Mouse (Mus musculus): Measurements from ENCODE around the gene Gga3. TPM values are rescaled to one million over a fixed set of nuclear protein-coding genes. Genes with fewer than 3 reads are reported as not detected.
"Not testable (repeated sequence)": the region's sequence is repeated elsewhere in the genome, so short reads cannot be mapped to it uniquely, and the experiment has no call there.

Gene Gga3
- polyA plus RNA-seq (2016; fragmentation: Nextera tagmentation; extraction: Ambion mirVana), result 35.1 and 37.6 TPM in 2 replicates

DNA sequence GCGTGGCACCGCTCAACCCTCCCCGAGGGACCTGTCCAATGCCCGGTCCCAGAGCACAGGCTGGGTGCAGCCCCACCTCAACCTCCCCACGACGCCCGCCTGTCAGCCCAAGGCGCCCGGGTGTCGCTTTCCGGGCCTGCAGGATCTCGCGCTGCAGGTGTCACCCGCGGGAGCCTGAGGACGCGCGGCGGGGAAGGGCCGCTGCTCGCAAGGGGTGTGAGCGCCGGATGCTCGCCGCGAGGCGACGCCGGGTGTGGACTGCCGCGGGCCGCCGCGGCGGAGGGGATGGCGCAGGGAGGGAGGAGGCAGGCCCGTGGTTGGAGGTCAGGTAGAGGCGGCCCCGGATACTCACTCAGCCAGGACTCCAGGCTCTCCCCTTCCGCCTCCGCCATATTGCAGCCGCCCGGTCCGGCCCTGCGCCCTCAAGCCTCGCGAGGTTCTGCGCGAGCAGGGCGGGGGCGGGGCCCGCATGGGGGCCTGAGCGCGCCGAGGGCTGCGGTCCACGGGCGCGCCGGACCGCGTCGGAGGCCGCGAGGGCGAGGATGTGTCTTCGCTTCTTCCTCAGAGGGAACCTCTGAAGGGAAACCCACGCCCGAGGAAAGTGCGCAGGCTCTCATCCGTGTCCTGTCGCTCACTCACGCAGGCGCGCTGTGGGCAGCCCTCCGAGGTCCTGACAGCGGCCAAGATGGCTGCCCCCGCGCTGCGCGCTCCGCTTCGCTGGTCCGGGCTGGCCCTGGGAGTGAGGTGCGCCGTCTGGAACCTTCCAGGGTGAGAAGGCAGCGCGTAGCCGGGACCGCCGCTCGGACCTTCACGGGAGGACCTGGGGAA is at the start of gene Gga3, which contains the start of gene Mrps7:
Gga3 (minus strand) TSS at position 576 of the 828 bp plus-strand sequence.
Mrps7 (plus strand) TSS at position 450 of the 828 bp plus-strand sequence.
- Histone ChIP-seq H3K4me3 (peak within 1 kb of the TSS; percentile 80), H3K27me3 (ENCODE audit: insufficient read depth, poor library complexity, severe bottlenecking) (no peaks in the 10 kb centered on the region), H3K4me1 (replicated peaks) (peaks cover 40% of the 10 kb centered on the region), H3K27ac (peak within 1 kb of the TSS; percentile 99), H3K36me3 (peaks cover 69% of the 10 kb centered on the region), H3K9me3 (no peaks in the 10 kb centered on the region)
- under 1% methylated on average over 93 of the region's 93 CpGs for WGBS
- DNase-seq (ENCODE audit: low spot score), result peak; percentile 89

DNA sequence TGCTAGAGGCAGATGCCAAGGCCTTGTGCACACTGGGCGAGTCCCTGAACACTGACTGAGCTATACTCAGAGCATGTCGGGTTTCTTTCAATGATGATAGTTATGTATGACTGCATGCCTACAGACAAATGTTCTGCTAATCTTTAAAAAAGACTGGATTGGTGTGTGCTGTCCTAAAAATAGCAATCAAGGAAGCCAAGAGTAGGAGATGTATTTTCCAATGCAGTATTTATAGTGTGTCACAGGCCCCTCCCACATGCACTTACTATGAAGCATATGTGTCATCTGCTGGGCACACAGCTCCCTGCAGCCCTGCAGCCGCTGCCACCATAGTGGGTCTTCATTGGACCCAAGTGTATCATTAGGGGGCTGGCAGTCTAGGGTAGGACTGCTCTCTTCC is 49.3 kb upstream of the Gga3 start:
- Histone ChIP-seq H3K9me3 (no peaks in the 10 kb centered on the region), H3K27me3 (ENCODE audit: insufficient read depth, poor library complexity, severe bottlenecking) (no peaks in the 10 kb centered on the region), H3K4me1 (replicated peaks) (peaks cover 5% of the 10 kb centered on the region; the same call in 1 of the 2 replicates), H3K36me3 (peaks cover 68% of the 10 kb centered on the region), H3K4me3 (no peak overlapping the region), H3K27ac (no peak overlapping the region)
- no peak for DNase-seq (ENCODE audit: low spot score)
- WGBS, result 94% methylated on average over 3 of the region's 3 CpGs

- H3K4me3 ChIP-seq, result no peak overlapping the region
- no peaks in the 10 kb centered on the region for H3K9me3 ChIP-seq
- 96% methylated on average over 3 of the region's 3 CpGs for WGBS
- H3K4me1 ChIP-seq (replicated peaks), result peaks cover 5% of the 10 kb centered on the region; the same call in 1 of the 2 replicates
- H3K27ac ChIP-seq, result no peak overlapping the region
- H3K36me3 ChIP-seq, result peaks cover 81% of the 10 kb centered on the region
- no peak for DNase-seq (ENCODE audit: low spot score)
- no peaks in the 10 kb centered on the region for H3K27me3 ChIP-seq (ENCODE audit: insufficient read depth, poor library complexity, severe bottlenecking)
Measured at GRCm38 (mm10) chr11:115651680-115652079, 47.8 kb upstream of the Gga3 start.

DNA sequence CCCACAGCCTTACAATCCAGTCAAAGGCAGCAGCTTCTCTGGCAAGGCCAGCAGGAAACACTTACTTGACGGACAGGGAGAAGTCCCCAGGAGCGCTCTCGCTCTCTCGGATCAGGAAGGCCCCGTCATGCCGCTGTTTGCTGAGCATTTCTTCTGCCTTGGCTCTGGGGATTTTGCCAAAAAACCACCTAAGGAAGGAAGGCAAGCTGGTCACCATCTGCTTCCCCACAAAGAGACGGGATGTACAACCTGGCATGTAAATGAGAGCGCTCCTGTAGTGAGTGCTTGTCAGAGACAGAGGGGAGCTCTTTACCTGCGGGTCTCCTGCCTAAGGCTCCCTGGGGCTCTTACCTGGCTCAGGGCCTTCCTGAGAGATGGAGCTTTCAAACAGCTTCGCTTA is 45.9 kb upstream of the Gga3 start:
- Histone ChIP-seq H3K9me3 (no peaks in the 10 kb centered on the region), H3K4me1 (replicated peaks) (peaks cover 5% of the 10 kb centered on the region; the same call in 1 of the 2 replicates), H3K27me3 (ENCODE audit: insufficient read depth, poor library complexity, severe bottlenecking) (no peaks in the 10 kb centered on the region), H3K27ac (no peak overlapping the region), H3K4me3 (no peak overlapping the region), H3K36me3 (peaks cover 90% of the 10 kb centered on the region)
- WGBS, result 65% methylated on average over 10 of the region's 10 CpGs
- DNase-seq (ENCODE audit: low spot score), result no peak

DNA sequence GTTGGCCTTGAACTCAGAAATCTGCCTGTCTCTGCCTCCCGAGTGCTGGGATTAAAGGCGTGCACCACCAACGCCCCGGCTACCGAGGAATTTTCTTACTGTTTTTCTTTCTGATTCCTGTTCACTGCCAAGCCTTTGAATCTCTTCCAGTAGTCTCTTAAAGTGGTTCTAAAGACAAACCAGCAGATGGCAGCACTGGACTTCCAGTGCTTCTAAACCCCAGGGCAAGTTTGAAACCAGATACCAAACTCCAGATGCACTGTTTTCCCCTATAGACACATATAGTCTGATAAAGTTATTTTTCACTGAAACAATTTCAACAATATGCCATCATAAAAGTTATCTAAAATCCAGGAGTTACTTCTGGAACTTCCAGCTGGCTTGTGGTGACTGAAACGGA is 43.6 kb upstream of the Gga3 start:
- Histone ChIP-seq H3K9me3 (no peaks in the 10 kb centered on the region), H3K4me3 (no peak overlapping the region), H3K4me1 (replicated peaks) (peaks cover 5% of the 10 kb centered on the region; the same call in 1 of the 2 replicates), H3K36me3 (peaks cover 88% of the 10 kb centered on the region), H3K27me3 (ENCODE audit: insufficient read depth, poor library complexity, severe bottlenecking) (no peaks in the 10 kb centered on the region), H3K27ac (no peak overlapping the region)
- WGBS, result 70% methylated on average over 6 of the region's 6 CpGs
- DNase-seq (ENCODE audit: low spot score), result no peak

DNA sequence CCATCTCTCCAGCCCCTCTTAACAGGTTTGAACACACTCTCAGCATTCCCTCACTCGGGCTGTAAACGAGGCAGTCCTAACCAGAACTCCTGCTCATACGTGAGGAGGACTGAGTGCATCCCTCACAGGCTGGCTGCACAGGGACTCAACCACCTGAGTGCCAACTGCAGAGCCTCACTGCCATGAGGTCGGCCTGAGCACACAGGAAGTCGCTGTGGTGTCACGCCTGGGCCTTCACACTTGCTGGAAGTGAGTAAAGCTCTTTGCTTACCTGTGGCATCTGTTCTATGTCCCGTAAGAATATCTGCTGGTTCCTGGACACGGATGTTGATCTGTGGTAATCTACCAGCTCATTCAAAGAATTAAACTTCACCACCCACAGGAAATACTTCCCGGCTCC is 42.6 kb upstream of the Gga3 start:
- WGBS, result 93% methylated on average over 9 of the region's 9 CpGs
- Histone ChIP-seq H3K4me3 (no peak overlapping the region), H3K9me3 (no peaks in the 10 kb centered on the region), H3K36me3 (peaks cover 82% of the 10 kb centered on the region), H3K27me3 (ENCODE audit: insufficient read depth, poor library complexity, severe bottlenecking) (no peaks in the 10 kb centered on the region), H3K27ac (no peak overlapping the region), H3K4me1 (replicated peaks) (peaks cover 9% of the 10 kb centered on the region)
- DNase-seq (ENCODE audit: low spot score), result no peak

DNA sequence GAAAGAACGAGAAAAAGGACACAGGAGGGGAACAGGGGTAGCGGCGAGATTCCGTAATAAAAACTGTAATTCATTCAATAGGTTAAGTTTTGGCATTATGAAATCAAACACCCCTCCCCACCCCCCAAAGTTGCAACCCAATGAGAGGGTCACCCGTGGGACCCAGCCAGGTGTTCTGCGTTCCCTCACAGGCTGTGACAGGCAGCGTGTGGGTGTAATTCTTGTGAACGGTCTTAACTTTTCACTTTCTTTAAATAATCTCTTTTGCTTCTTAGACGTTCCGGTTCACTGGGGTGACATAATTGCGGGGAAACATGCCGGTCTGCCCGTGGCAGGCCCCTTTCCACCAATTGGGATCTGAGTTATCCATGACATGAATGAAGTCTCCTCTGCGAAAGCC is 41.6 kb upstream of the Gga3 start:
- WGBS, result 97% methylated on average over 14 of the region's 14 CpGs
- not testable (repeated sequence) for H3K4me3 ChIP-seq; H3K9me3 ChIP-seq; H3K27me3 ChIP-seq (ENCODE audit: insufficient read depth, poor library complexity, severe bottlenecking); DNase-seq (ENCODE audit: low spot score); H3K27ac ChIP-seq
- Histone ChIP-seq H3K4me1 (replicated peaks) (peaks cover 16% of the 10 kb centered on the region), H3K36me3 (peaks cover 73% of the 10 kb centered on the region)

DNA sequence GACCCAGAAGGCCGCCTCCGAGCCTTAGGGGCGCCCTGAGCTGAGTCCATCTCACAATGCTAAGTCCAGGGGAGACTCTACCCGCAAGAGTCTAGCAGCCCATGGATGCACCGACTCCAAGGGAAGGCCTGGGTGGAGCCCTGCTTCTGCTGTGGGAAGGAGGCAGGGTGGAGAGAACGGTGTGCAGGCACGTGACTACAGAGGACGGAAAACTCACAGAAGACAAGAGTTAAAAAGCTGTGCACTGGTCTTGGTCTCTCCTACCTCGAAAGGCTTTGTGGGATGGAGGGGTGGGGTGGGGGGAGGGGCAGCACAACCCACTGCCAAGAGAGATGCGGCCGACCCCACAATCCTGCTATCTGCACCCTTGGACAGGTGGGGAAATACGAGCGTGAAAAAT is 40.5 kb upstream of the Gga3 start:
- no peak for DNase-seq (ENCODE audit: low spot score)
- Histone ChIP-seq H3K4me1 (replicated peaks) (peaks cover 11% of the 10 kb centered on the region; the same call in 1 of the 2 replicates), H3K27me3 (ENCODE audit: insufficient read depth, poor library complexity, severe bottlenecking) (no peaks in the 10 kb centered on the region), H3K27ac (no peak overlapping the region), H3K9me3 (no peaks in the 10 kb centered on the region), H3K4me3 (no peak overlapping the region), H3K36me3 (peaks cover 63% of the 10 kb centered on the region)
- WGBS, result 95% methylated on average over 13 of the region's 13 CpGs

DNA sequence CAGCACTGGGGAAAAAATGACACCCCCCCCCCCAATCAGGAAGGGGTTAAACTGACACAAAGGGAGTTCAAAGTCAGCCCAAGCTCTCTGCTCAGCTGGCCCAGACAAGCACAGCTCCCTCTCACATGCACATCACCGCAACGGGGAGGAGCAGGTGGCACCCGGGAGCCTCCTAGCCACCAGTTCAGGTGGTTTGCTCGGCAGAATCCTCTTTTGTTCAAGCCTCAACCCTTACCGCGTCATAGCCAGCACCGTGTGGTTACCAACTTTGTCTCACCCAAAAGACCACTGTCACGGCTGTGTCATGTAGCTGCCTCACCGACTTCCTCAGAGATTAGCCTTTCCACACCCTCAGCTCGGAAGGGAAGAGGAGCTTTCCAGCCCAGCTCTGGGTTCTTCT is 39.4 kb upstream of the Gga3 start:
- no peak for DNase-seq (ENCODE audit: low spot score)
- 76% methylated on average over 10 of the region's 10 CpGs for WGBS
- H3K4me3 ChIP-seq, result no peak overlapping the region
- no peak overlapping the region for H3K27ac ChIP-seq
- peaks cover 15% of the 10 kb centered on the region; the same call in 1 of the 2 replicates for H3K4me1 ChIP-seq (replicated peaks)
- peaks cover 53% of the 10 kb centered on the region for H3K36me3 ChIP-seq
- H3K9me3 ChIP-seq, result no peaks in the 10 kb centered on the region
- H3K27me3 ChIP-seq (ENCODE audit: insufficient read depth, poor library complexity, severe bottlenecking), result no peaks in the 10 kb centered on the region

DNA sequence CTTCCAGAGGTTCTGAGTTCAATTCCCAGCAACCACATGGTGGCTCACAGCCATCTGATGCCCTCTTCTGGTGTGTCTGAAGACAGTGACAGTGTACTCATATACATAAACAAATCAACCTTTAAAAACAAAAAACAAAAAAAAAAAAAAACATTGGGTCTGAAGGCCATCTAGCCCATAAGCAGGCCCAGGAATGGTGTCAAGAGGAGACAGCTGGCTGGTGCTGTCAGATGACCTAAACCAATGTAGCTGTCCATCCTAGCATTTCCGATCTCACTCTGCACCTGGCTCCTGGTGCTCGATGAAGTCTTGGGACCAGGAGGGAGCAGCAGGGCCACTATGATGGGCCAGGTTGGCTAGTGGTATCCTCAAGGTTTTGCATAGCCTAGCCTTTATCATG is 38.9 kb upstream of the Gga3 start:
- H3K27ac ChIP-seq, result no peak overlapping the region
- DNase-seq (ENCODE audit: low spot score), result no peak
- H3K9me3 ChIP-seq, result no peaks in the 10 kb centered on the region
- H3K4me3 ChIP-seq, result no peak overlapping the region
- H3K36me3 ChIP-seq, result peaks cover 47% of the 10 kb centered on the region
- H3K27me3 ChIP-seq (ENCODE audit: insufficient read depth, poor library complexity, severe bottlenecking), result no peaks in the 10 kb centered on the region
- WGBS, result 97% methylated on average over 2 of the region's 2 CpGs
- peaks cover 15% of the 10 kb centered on the region; the same call in 1 of the 2 replicates for H3K4me1 ChIP-seq (replicated peaks)

- Histone ChIP-seq H3K36me3 (peaks cover 38% of the 10 kb centered on the region), H3K27ac (no peak overlapping the region), H3K4me1 (replicated peaks) (peaks cover 15% of the 10 kb centered on the region; the same call in 1 of the 2 replicates), H3K4me3 (no peak overlapping the region), H3K9me3 (no peaks in the 10 kb centered on the region), H3K27me3 (ENCODE audit: insufficient read depth, poor library complexity, severe bottlenecking) (no peaks in the 10 kb centered on the region)
- DNase-seq (ENCODE audit: low spot score), result no peak
- WGBS, result 83% methylated on average over 4 of the region's 4 CpGs
Measured at GRCm38 (mm10) chr11:115641664-115642036, 37.8 kb upstream of the Gga3 start.

GRCm38 (mm10) chr11:115640978-115641663 is 37.3 kb upstream of the Gga3 start:
- no peaks in the 10 kb centered on the region for H3K9me3 ChIP-seq
- peak overlapping the region; percentile 12; the same call in 1 of the 2 replicates for H3K27ac ChIP-seq
- WGBS, result 56% methylated on average over 14 of the region's 14 CpGs
- no peak overlapping the region for H3K4me3 ChIP-seq
- no peak for DNase-seq (ENCODE audit: low spot score)
- no peaks in the 10 kb centered on the region for H3K27me3 ChIP-seq (ENCODE audit: insufficient read depth, poor library complexity, severe bottlenecking)
- H3K36me3 ChIP-seq, result peaks cover 33% of the 10 kb centered on the region
- peaks cover 15% of the 10 kb centered on the region; the same call in 1 of the 2 replicates for H3K4me1 ChIP-seq (replicated peaks)

GRCm38 (mm10) chr11:115640311-115640828 is 36.5 kb upstream of the Gga3 start:
- 83% methylated on average over 3 of the region's 4 CpGs for WGBS
- Histone ChIP-seq H3K27ac (no peak overlapping the region), H3K36me3 (peaks cover 26% of the 10 kb centered on the region), H3K4me1 (replicated peaks) (peaks cover 15% of the 10 kb centered on the region; the same call in 1 of the 2 replicates), H3K9me3 (no peaks in the 10 kb centered on the region), H3K27me3 (ENCODE audit: insufficient read depth, poor library complexity, severe bottlenecking) (no peaks in the 10 kb centered on the region), H3K4me3 (no peak overlapping the region)
- no peak for DNase-seq (ENCODE audit: low spot score)
